Mouse (Mus musculus) kidney, postnatal 36 days (tissue): Measurements from ENCODE around the gene Lrrc27.

Source experiments
- DNase-seq, 2 experiments: peaks; one replicate each; pipeline ENCODE4 v3.0.0; 2021 to 2022; ENCODE audit warnings: mixed read lengths in 2 of 2

Lrrc27 gene

GRCm38 (mm10) chr7:139214596-139215340 is 2.0 kb downstream of the Lrrc27 start:
- no peak for DNase-seq

GRCm38 (mm10) chr7:139215516-139215915 is 2.7 kb downstream of the Lrrc27 start:
- DNase-seq = no peak

GRCm38 (mm10) chr7:139215946-139216345 is 3.2 kb downstream of the Lrrc27 start:
- DNase-seq = no peak

GRCm38 (mm10) chr7:139216464-139216863 is 3.7 kb downstream of the Lrrc27 start:
- no peak for DNase-seq

- no peak for DNase-seq
Observed at GRCm38 (mm10) chr7:139217046-139217445, 4.3 kb downstream of the Lrrc27 start.

- peak; percentile 68 to 78 for DNase-seq
Observed at GRCm38 (mm10) chr7:139218641-139219415, 6.0 kb downstream of the Lrrc27 start.

GRCm38 (mm10) chr7:139219486-139219885 is 6.7 kb downstream of the Lrrc27 start:
- DNase-seq = no peak

- no peak for DNase-seq
Observed at GRCm38 (mm10) chr7:139220303-139220702, 7.5 kb downstream of the Lrrc27 start.

GRCm38 (mm10) chr7:139221072-139221471 is 8.3 kb downstream of the Lrrc27 start:
- DNase-seq = no peak

- no peak for DNase-seq
Observed at GRCm38 (mm10) chr7:139221856-139222255, 9.1 kb downstream of the Lrrc27 start.

- no peak for DNase-seq
Observed at GRCm38 (mm10) chr7:139222341-139222740, 9.6 kb downstream of the Lrrc27 start.

GRCm38 (mm10) chr7:139224070-139224469 is 11.3 kb downstream of the Lrrc27 start:
- no peak for DNase-seq

GRCm38 (mm10) chr7:139224725-139225124 is 11.9 kb downstream of the Lrrc27 start:
- peak; percentile 65 to 71 for DNase-seq

- DNase-seq = no peak
Observed at GRCm38 (mm10) chr7:139226416-139226815, 13.6 kb downstream of the Lrrc27 start.

- DNase-seq = no peak
Observed at GRCm38 (mm10) chr7:139228447-139229171, 15.8 kb downstream of the Lrrc27 start.

GRCm38 (mm10) chr7:139229837-139230236 is 17.0 kb downstream of the Lrrc27 start:
- no peak for DNase-seq

- DNase-seq = no peak
Observed at GRCm38 (mm10) chr7:139230241-139230640, 17.5 kb downstream of the Lrrc27 start.

GRCm38 (mm10) chr7:139233714-139234113 is 20.9 kb downstream of the Lrrc27 start:
- DNase-seq = peak; percentile 86 to 95

- peak; percentile 74 to 75 for DNase-seq
Observed at GRCm38 (mm10) chr7:139234426-139235188, 21.8 kb downstream of the Lrrc27 start.

- no peak for DNase-seq
Observed at GRCm38 (mm10) chr7:139235651-139236358, 23.0 kb downstream of the Lrrc27 start.

- no peak for DNase-seq
Observed at GRCm38 (mm10) chr7:139239432-139239831, 26.6 kb downstream of the Lrrc27 start.

GRCm38 (mm10) chr7:139246086-139246485 is 33.3 kb downstream of the Lrrc27 start:
- no peak for DNase-seq
